Mouse (Mus musculus) forebrain, embryonic 13.5 days (tissue): ENCODE data around the gene Arhgap19. TPM values are rescaled to one million over a fixed set of nuclear protein-coding genes. Genes with fewer than 3 reads are reported as not detected.

ENCODE experiments used
- ATAC-seq: fragments of 200-750 bp; cut with Nextera tagmentation; 2 replicates; pipeline ENCODE4 v1.8.0; 2017
- H3K27ac ChIP-seq: fragments of 300-500 bp; sonication (generic); 2 replicates; pipeline ENCODE4 v1.5.1; 2015; ENCODE audit warnings: inconsistent platforms, mild to moderate bottlenecking, moderate library complexity
- H3K27me3 ChIP-seq: fragments of 300-500 bp; sonication (generic); 2 replicates; pipeline ENCODE4 v1.6.1; 2015; ENCODE audit warnings: mild to moderate bottlenecking, inconsistent platforms
- H3K36me3 ChIP-seq: fragments of 300-500 bp; sonication (generic); 2 replicates; pipeline ENCODE4 v1.6.1; 2015; ENCODE audit warnings: mild to moderate bottlenecking, inconsistent platforms; ENCODE audit not compliant: poor library complexity, severe bottlenecking
- H3K4me1 ChIP-seq: fragments of 300-500 bp; sonication (generic); 2 replicates; pipeline ENCODE4 v1.6.1; 2015; ENCODE audit warnings: inconsistent platforms
- H3K4me2 ChIP-seq: fragments of 300-500 bp; sonication (generic); 2 replicates; pipeline ENCODE4 v1.6.1; 2015; ENCODE audit warnings: inconsistent platforms, mild to moderate bottlenecking, moderate library complexity
- H3K4me3 ChIP-seq: fragments of 300-500 bp; sonication (generic); 2 replicates; pipeline ENCODE4 v1.5.1; 2015; ENCODE audit warnings: mild to moderate bottlenecking, inconsistent platforms
- H3K9ac ChIP-seq: fragments of 300-500 bp; sonication (generic); 2 replicates; pipeline ENCODE4 v1.6.1; 2015; ENCODE audit warnings: mild to moderate bottlenecking, inconsistent platforms
- H3K9me3 ChIP-seq: fragments of 300-500 bp; sonication (generic); replicated peaks from 2 replicates; pipeline ENCODE4 v1.6.1; 2016; ENCODE audit warnings: inconsistent platforms
- WGBS: fragments of 180-500 bp; shearing (Covaris S2); methylation state at CpG from one replicate; pipeline ENCODE4 v1.1.7; 2015; 5-methylcytosine and 5-hydroxymethylcytosine counted together
- polyA plus RNA-seq: library from polyadenylated mRNA; unstranded; fragments of >200 nt; fragmentation: Nextera tagmentation; extraction: Ambion mirVana; gene quantifications from 2 replicates; pipeline ENCODE4 v1.2.1, GENCODE M21; 2015

The Arhgap19 gene
- polyA plus RNA-seq, 1 experiment from 2014 or later: 20.4 TPM

DNA sequence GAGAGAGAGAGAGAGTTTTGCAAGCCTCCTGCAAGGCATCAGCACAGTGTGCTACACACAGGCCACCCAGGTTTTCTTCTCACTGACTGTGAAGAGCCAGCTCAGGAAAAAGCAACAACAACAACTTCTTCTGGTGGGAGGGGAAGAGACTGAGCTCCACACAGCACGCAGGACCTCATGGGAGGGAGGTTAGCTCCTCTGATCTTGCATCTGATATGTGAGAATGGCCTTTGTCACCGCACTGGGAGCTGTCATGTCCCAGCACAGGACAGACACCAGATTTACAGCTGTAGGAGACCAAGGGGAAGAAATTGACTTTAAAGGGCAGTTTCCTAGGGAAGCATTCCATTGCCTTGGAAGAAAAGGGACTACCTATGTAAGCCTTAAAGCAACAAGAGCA lies 78.5 kb downstream of the Arhgap19 start:
- no peak overlapping the region for H3K27ac ChIP-seq
- ATAC-seq: no peak
- H3K9me3 ChIP-seq: no peaks in the 10 kb centered on the region
- H3K4me1 ChIP-seq: peaks cover 33% of the 10 kb centered on the region
- H3K27me3 ChIP-seq: no peaks in the 10 kb centered on the region
- 46% methylated on average over 2 of the region's 2 CpGs for WGBS
- peaks cover 21% of the 10 kb centered on the region for H3K36me3 ChIP-seq
- no peak overlapping the region for H3K4me2 ChIP-seq
- H3K9ac ChIP-seq: no peak overlapping the region
- no peak overlapping the region for H3K4me3 ChIP-seq

DNA sequence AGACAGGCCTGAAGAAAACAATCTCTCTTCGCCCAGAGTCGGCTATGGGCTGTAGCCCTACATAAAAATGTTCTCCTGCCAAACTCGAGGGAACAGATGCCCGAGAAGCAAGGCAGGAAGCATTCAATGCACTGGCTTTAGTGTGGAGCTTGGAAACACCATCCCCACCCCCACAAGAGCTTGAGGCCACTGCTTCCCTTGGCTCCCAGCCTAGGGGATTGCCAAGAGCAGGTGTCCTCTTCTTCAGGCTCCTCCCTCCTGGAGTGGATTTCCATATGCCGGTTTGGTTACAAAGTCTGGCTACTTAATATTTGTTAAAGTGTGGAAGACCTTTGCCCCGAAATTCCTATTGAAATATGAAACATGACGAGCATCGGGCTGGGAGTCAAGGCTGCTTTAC lies 82.4 kb downstream of the Arhgap19 start:
- WGBS: 71% methylated on average over 8 of the region's 8 CpGs
- Histone ChIP-seq H3K4me1 (peaks cover 53% of the 10 kb centered on the region), H3K4me2 (no peak overlapping the region), H3K9ac (no peak overlapping the region), H3K27me3 (peaks cover 11% of the 10 kb centered on the region; the same call in 1 of the 2 replicates), H3K36me3 (0 out of 2 replicates have a peak, but pooled peaks cover 5% of the 10 kb centered on the region), H3K27ac (peak overlapping the region; percentile 57; the same call in 1 of the 2 replicates), H3K4me3 (no peak overlapping the region), H3K9me3 (no peaks in the 10 kb centered on the region)
- ATAC-seq: no peak

Other genes with a start within 250 kb of the Arhgap19 start
- 2.8 and 3.4 TPM in 2 replicates for gene Gm340, start 219.7 kb downstream of the Arhgap19 start, polyA plus RNA-seq
- 13.9 and 14.4 TPM in 2 replicates for gene Slit1, start 58.4 kb downstream of the Arhgap19 start, polyA plus RNA-seq
- gene Frat1, start 27.9 kb upstream of the Arhgap19 start, polyA plus RNA-seq: 25.7 and 27.3 TPM in 2 replicates
- gene Frat2, start 46.1 kb upstream of the Arhgap19 start, polyA plus RNA-seq: 10.4 and 12.4 TPM in 2 replicates
- gene Rrp12, start 94.1 kb upstream of the Arhgap19 start, polyA plus RNA-seq: 15.8 and 18.1 TPM in 2 replicates
- 505 and 567 TPM in 2 replicates for gene Pgam1, start 109.9 kb upstream of the Arhgap19 start, polyA plus RNA-seq
- gene Exosc1, start 131.4 kb upstream of the Arhgap19 start, polyA plus RNA-seq: 83.2 and 86.5 TPM in 2 replicates
- 86.5 and 96.5 TPM in 2 replicates for gene Zdhhc16, start 131.4 kb upstream of the Arhgap19 start, polyA plus RNA-seq
- 32.6 and 35.2 TPM in 2 replicates for gene Mms19, start 179.1 kb upstream of the Arhgap19 start, polyA plus RNA-seq
- 5.7 and 5.8 TPM in 2 replicates for gene Ubtd1, start 179.7 kb upstream of the Arhgap19 start, polyA plus RNA-seq
- gene Ankrd2, start 234.0 kb upstream of the Arhgap19 start, polyA plus RNA-seq: 0.15 and 0.21 TPM in 2 replicates
- gene Hoga1, start 243.6 kb upstream of the Arhgap19 start, polyA plus RNA-seq: 0.79 and 1.1 TPM in 2 replicates